Mouse (Mus musculus) gastrocnemius, adult 18-20 months (tissue): ENCODE results near the gene Cryba2. TPM values are rescaled to one million over a fixed set of nuclear protein-coding genes. Genes with fewer than 3 reads are reported as not detected.

Source experiments
- DNase-seq: peaks from one replicate; pipeline ENCODE4 v3.0.0; 2021; ENCODE audit warnings: low spot score
- total RNA-seq, 2 experiments: library from RNA; stranded (reverse); gene quantifications; 2 replicates each; pipeline ENCODE4 v1.2.3; 2021

The Cryba2 gene
- total RNA-seq, 2 experiments from 2014 or later, result not detected

DNA sequence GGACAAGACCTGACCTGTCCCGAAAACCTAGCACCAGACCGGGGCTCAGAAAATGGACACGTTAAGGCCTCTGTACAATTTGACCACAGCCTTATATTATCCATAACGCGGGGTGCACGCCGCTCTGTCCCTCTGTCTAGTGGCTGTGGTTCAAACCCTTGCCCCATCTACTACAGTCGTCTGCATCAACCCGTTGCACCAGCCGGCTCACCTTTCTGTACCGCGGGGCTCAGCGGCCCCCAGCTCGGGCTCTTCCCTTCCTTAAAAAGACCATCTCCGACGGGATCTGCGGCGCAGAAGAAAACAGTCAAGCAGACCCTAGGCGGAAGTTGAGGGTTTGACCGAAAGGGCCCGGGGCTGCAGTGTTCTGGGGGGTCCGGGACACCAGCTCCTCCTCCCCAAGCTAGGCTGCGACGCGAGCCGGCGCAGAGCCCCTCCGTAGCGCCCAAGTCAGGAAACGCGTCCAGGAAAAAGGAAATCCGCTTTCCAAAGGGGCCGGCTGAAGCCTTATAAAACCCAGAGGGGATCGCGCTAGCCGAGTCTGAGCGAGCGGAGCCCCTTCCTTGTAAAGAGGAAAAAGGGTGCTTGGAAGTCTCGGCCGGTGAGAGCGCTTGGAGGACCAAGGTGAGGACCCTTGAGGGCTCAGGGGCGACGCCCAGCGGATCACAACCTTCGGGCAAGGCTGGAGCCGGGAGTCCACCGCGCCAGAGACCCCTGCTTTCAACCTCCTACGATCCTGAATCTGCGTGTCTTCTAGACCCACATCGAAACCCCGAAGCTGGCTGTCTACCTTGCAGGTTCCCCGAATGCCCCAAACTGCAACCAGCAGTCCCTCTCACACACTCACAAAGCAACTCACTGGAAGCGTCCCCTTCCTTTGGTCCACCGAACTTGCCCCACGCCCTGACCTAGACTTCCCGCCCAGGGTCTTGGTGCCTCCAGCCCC lies 8.5 kb downstream of the Cryba2 start:
- no peak for DNase-seq

DNA sequence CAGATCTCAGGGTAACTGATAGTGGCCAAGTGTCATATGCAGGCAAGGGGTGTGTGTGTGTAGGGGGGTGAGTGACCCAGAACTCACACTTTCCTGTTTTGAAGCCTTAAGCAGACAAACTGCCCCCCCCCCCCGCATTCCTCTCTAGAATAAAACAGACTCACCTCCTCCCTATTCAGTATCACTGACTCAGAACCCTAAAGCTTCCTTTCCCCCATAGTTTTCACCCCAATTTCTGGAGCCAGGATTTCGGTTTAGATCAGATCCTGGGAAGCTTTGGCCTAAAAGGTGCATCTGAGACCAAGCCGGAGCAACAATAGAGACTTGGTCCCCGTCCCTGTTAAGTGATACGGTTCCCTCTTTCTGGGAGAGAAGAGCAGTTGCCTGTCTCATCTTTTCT lies 9.5 kb downstream of the Cryba2 start:
- no peak for DNase-seq

DNA sequence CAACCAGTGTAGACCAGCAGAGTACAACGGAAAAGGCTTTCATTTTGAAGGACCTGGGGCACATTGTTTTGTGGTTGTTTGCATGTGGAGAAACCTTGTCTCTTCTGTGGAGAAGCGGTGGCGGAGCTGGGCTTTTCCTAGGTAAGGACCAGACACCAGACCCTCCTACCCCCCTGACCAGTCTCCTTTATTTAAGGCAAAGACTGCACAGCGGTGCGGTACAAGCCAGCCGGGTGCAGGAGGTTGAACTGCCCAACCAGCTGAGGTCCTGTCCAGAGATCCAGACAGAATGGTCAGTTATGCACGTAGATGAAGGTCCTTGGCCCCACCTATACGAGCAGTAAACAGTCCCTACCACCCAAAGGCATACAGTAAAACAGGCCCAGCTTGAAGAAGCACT lies 10.1 kb downstream of the Cryba2 start:
- DNase-seq, result no peak

DNA sequence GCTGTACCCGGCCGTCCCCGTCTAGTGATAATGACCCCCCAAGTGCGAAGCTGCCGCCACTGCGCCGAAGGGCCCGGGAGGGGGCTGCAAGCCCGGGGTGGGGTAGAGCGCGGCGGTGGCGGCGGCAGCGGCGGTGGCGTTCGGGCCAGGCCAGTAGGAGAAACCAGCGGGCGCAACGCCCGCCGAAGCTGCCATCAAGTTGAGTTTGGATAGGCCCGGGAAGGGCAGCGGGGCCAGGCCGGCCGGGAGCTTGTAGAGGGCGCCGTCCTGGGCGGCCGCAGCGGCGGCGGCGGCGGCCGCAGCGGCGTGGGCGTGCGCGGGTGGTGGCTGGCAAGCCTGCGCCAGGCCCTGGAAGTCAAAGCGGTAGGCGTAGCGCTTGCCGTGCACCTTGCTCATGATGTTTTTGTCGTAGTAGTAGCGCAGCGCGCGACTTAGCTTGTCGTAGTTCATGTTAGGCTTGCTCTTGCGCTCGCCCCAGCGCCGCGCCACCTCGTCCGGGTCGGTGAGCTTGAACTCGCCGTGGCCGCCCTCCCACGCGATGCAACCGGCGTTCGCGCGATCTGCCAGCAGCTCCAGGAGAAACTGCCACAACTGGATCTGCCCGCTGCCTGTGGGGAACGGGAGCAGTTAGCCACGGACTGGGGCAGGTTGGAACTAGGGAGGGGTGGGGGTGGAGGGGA lies 10.7 kb downstream of the Cryba2 start:
- no peak for DNase-seq

DNA sequence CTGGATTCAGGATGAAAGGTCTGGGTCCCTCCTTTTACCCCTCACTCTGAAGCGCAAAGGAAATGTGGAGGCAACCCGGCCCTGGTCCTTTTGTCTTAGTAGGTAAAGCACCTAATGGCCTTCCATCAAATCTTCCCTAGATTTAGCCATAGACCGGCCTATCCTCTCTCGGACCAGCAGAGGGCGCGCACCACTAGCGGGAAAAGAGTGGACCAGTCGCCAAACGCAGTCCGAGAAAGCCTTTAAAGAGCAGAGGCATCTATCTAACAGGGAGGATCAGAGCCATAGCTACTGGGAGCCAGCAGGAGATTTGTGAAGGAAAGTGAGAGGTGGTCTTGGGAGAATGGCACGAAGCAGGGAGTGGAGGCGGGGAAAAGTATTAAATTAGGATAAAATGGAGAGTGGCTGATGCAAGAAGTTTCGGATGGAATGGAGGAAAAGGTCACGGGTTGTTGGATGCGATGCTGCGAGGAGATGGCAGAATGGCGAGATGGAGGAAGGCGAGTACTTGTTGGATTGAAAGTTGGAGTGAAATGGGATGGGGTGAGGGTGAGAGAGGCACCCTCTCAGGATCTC lies 12.1 kb downstream of the Cryba2 start:
- DNase-seq, result peak; percentile 59

DNA sequence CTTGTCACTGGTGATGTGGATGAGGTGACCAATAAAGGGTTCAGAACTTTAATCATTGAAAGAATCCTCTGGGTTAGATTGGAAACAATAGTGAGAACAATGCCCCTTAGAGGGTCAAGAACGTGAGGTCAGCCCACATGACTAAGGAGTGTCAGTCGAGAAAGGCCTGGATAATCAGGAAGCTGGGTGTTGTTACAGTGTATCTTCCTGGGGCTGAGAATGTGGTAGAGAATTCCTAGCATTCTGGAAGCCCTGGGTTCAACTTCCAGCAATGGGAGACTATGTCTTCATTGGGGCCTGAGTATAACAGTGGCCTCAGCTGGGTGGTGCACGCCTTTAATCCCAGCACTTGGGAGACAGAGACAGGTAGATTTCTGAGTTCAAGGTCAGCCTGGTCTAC lies 15.7 kb downstream of the Cryba2 start:
- DNase-seq, result no peak

DNA sequence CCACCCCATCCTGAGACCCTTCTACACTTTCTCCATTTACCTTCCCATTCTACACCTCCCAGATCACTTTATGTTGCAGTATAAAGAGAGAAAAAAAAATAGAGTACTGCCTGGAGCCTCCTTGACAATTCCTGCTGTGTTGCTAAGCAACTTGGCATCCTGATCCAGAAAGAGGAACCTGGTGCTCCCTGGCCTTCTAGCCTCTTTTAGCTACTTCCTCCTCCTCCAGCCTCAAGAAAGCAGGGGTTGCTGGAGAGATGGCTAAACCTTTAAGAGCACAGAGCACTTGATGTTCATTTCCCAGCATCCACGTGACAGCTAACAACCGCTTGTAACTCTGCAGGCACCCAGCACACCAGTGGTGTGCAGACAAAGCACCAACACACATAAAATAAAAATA lies 20.7 kb downstream of the Cryba2 start:
- DNase-seq, result no peak

DNA sequence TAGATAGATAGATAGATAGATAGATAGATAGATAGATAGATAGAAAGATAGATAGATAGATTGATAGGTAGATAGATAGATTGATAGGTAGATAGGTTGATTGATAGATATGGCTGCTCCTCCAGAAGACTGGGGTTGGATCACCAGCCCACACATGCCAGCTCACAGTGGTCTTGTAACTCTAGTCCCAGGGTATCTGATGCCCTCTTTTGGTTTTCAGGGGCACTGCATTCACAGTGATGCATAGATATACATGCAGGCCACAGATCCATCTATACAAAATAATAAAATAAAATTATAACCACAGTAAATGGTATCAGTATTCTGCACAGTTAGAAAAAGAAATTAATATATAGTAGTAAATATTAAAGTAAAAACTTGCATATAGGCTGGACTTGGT lies 31.2 kb downstream of the Cryba2 start:
- no peak for DNase-seq

DNA sequence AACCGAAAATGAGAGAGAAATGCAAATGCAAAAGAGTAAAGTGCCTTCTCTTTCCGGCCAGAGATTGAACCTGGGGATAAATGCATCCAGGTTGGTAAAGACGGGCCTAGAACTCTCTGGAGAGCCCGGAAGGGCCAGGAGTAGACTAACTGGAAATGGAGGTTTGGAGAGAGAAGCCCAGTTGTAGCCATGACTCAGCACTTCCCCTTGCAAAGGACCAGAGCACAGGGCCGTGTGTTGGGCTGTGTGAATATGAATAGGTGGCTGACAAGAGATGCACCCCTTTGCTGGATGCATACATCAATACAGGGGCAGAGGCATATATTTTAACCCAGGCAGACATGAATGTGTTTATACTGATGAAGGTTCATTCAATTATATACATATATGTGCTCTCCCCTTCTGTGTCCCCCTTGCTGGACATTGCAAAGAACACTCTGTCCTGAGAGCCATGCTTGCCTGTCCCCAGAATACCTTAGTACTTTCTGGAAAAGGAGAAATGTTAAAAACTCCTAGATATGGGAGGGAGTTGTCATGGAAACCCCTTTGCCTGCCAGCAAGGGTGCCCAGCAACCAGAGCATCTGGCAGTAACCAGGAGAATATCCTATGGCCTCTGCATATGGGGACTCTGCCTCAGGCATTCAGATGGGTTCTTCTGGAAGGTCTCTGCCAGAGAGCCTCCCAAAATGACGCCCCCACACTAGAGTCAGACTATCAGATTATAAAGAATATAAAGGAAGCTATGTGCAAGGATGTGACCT lies 33.5 kb downstream of the Cryba2 start:
- no peak for DNase-seq

DNA sequence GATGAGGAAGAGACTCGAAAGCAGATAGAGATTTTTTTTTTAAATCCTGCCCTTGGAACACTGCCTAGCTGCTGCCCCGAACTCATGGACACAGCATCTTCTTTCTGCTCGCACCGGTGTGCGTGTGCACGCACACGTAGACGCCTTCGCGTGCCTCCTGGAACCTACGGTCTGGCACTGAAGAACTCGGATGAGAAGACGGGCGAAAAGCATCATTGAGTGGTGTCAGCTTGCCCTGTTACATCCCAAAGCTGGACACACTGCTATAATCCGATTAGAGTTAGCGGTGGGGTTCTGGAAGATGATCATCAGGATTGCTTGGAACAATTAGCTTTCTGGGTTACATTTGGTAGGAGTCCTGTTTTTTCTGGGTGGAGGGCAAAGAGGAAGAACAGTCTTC lies 34.1 kb downstream of the Cryba2 start:
- DNase-seq, result no peak

DNA sequence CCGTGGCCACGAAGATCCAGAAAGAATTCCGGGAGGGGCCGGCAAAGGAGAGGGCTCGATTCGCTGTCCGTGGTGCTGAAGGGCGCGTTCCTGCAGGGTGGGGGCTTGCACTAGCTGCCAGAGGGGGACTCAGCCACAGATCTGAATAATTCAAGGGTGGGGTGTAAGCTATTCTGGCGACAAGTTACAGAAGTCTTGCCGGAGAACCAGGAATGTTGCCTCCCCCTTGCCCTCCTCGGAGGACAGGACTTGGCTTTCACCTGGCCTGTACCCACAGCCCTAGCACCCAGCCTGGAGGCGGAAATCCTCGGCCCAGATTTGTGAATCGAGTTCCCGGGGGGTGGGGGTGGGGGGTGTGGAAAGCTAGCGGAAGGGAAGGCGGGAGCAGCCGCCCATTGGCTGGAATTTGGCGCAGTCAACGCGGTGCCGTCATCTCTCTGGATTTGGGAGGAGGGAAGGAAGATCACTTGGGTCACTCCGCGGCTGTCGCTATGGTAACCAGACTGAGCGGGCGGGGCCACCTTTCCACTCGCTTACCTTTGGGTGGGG lies 34.7 kb downstream of the Cryba2 start:
- peak; percentile 38 for DNase-seq

DNA sequence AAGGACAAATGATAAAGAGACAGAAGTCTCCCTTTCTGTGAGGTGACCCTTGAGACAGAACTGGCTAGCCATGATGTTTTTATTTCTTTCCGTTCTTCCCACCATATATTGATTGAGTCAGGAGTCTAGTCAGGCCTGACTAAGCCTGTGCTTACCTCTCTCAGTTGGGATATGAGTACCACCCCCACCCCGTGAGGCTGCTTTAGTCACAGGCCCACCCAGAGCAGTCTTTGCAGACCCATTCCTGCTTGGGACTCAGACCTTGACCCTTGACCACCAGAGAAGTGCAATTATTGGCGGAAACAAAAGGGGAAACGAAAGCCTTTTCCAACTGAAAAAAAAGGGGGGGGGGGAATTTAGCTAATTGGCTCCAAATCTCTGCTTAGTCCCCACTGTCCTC lies 35.3 kb downstream of the Cryba2 start:
- DNase-seq, result no peak

DNA sequence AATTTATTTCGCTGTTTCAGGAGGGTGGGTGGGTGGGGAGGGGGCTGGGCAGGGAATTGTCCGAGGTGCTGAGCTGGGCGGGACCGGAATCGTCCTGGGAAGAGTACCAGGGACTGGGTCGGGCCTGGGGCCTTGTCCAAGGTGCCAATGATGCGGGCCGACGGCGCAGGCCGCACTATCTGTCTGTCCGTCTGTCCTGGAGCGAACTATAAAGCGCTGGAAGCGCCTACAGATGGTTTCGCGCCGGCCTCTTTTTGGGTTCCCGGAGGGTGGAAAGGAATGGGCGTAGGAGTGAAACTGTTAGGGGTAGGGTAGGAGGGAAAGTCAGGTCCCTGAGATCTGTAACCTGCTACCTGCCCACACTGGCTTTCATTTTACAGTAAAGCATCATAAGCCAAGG lies 35.7 kb downstream of the Cryba2 start:
- DNase-seq, result no peak

DNA sequence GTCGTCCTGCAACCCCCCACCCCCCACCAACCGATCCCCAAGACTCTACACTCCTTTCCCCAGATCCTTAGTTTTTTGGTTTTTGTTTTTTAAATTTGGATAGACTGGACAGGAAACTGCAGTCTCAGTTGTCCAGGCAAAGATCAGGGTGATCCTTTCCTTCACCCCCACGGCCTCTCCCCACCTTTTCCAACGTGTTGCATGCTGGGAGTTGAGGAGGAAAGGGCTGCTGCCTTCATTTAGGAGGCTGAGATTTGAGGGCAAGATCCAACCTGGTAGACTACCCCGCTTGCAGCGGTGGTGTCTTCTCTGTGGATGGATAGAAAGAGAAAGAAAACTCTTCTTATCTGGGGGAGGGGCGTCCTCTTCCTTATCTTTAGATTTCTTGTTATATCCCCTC lies 36.2 kb downstream of the Cryba2 start:
- no peak for DNase-seq

DNA sequence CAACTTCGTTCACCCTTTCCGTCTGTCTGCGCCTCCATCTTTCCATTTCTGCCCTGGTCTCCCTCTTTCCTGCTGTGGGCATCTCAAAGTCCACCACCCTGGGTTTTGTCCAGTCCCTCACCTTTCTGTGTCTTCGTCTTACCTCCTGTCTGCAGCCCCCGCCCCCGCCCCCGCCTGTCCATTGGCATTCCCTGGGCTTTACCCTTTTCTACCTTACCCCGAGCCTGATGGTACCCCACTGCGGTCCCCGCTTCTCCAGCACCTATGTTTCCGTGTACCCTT lies 36.6 kb downstream of the Cryba2 start:
- no peak for DNase-seq

DNA sequence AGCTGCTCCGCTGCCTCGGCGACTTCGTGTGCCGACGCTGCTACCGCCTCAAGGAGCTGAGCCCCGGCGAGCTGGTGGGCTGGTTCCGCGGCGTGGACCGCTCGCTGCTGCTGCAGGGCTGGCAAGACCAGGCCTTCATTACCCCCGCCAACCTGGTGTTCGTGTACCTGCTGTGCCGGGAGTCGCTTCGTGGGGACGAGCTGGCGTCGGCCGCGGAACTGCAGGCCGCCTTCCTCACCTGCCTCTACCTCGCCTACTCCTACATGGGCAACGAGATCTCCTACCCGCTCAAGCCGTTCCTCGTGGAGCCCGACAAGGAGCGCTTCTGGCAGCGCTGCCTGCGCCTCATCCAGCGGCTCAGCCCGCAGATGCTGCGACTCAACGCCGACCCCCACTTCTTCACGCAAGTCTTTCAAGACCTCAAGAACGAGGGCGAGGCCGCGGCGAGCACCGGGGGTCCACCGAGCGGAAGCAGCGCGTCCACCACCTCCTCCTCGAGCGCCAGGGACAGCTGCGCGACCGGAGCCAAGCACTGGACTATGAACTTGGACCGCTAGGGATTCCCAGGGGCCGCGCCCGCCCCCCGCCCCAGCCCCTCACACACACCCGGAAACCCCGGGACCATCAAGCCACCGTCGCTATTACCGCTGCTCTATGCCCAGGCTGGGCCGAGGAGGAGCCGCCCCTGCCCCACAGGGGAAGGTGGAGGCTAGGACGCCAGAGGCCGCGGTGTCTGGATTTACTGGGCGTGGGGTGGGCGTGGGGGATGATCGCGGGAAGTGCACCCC lies 37.1 kb downstream of the Cryba2 start:
- no peak for DNase-seq

DNA sequence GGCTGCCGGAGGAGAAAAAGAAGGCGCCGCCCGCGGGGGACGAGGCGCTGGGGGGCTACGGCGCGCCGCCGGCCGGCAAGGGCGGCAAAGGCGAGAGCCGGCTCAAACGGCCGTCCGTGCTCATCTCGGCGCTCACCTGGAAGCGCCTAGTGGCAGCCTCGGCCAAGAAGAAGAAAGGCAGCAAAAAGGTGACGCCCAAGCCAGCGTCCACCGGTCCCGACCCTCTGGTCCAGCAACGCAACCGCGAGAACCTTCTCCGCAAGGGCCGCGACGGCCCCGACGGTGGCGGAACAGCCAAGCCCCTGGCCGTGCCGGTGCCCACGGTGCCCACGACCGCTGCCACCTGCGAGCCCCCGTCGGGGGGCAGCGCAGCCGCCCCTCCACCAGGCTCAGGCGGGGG lies 37.8 kb downstream of the Cryba2 start:
- no peak for DNase-seq

DNA sequence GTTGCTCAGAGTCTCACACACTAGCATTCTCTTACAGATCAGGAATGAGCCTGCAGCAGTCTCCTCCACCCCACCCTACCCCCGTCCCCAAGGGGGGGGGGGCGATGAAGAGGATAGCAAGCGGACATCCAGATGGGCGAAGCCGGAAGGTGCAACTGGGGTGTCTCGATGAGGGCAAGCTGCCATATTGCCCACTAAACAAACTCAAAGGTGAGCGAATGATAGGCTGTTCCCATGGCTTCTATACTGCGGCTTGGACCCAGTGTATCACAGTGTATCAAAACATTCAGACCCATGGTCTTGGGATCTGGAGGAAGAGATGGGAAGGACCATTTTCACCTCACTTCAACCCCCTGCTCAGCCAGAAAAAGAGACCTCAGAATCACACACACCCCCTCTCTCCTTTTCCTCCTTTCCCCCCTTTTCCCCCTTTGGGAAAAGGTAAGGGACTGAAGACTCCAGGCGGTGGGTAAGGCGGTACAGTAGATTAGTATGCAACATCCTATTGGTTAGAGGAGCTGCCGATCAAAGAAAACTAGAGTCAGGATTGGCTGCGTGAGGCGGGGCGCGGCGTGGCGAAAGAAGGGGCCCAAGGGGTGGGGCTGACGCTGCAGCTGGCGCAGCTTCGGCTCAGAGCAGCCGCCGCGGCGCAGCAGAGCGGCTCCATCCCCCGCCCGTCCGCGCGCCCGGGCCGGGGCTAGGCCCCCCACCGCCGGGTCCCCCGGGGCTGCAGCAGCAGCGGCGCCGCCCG lies 38.5 kb downstream of the Cryba2 start, which contains the start of gene Cdk5r2:
Gene Cdk5r2 (plus strand): TSS at position 629 of the 751 bp plus-strand sequence.
- peak; percentile 88 for DNase-seq

DNA sequence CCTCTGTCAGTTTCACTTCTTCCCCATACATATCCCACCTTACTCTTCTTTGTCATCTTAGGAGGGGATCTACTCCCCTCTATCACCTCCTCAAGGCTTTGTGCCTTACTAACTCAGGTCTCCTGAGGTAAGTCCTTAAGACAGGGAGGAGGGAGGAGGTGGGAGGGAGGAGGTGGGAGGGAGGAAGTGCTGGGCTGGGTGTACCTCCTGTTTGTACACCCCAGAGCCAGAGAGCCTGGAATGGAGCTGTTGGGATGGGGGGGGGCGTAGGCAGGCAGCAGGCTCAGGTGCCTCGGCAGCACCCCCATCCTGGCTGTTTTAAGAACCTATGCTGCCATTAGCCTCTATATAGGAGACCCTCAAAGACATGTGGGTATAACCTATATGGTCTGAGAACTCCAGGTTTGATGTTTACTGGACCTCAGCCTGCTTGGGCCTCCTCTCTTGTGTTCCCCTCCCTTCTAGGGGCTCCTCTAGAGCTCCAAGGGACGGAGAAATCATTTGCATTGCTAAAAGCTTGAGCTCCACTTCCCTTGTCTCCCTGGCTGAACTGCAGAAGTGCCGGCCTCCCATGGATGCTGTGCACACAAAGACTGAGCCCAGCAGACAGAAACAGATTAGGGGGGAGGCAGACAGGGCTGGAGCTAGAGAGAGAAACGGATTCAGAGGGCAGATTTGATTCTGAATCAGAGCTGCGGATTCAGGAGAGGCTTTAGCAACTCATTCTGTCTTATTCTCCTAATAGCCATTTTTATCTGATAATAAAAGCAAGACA lies 41.8 kb downstream of the Cryba2 start:
- no peak for DNase-seq
